Mouse (Mus musculus) mature B cell (primary cell): ENCODE results near the gene Insc.

Experiments
- in situ Hi-C: fragments of 300-500 bp; cut with MboI; formaldehyde crosslinking; loops from 2 replicates; pipeline ENCODE4 v1.14.3; 2019

Gene Insc

DNA sequence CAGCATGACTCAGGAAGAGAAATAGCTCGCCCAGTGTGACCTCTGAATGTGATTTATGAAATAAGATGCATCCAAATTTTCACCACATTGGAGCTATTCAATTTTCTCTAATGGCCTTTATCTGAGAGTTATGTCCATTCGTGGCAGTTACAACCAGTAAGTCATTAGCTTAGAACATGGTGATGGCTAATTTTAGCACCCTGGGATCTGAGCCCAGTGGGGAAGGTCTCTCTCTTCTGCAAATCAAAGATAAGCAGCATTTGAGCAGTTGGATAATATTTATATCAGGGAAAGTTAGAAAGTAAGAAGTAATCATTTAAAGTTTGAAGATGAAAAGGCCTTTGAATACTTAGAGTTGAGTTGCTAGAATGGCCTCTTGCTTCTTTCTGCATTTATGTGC is 19.2 kb downstream of the Insc start:
- in situ Hi-C loops: no loop called here

DNA sequence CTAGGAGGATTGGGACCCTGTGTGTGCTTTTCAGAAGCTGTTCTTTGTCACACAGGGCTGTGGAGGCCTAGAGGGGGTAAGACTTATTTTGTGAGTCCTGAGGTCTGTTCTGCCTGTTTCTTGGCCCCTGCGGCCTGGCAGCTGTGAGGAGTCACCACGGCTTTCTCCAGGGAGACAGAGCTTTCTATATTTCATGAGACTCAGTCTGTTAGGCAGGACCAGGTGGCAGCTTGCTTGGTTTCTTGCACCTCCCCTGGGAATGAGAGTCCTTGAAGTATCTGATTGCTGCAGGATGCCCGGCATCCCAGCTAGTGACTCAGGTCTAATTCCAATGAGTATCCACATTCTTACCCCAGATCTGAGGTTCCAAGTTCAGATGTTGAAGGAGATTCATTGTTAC is 21.8 kb downstream of the Insc start:
- in situ Hi-C loops: no loop called here

DNA sequence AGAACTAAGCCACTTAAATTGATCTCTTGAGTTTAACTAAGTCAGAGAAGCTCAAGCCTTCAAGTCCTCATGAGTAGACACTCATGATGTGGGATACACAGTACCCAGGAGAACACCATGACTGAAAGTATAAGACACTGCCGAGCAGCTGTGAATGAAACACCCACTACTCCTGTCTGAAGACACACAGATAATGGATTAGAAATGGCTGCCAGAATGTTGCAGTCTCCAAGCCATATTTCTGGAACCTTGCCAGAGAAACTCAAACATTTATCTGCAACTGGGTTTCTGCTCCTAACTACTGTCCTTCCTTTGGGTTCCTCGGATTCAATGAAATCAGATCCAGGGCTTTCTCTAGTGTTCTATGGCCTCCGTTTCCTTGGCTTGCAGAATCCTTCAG is 23.0 kb downstream of the Insc start:
- in situ Hi-C loops: no loop called here

DNA sequence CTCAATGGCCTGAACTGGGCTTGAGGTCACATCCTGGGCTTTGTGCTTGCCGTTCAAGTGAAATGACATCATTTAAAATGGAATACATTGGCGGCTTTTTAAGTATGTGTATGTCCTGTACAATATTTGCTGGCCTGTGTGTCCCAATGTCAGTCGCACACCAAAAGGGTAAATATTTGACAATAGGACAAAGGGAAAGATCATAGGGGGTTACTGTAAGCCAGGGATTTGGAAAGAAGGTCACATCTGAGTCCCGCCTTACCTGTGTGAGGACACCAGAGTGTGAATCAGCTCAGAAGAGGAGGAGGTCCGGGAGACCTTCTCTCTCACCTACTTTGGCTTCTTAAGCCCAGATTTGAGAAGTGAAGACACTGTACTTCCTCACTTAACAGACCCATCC is 25.0 kb downstream of the Insc start:
- in situ Hi-C loops: no loop called here

DNA sequence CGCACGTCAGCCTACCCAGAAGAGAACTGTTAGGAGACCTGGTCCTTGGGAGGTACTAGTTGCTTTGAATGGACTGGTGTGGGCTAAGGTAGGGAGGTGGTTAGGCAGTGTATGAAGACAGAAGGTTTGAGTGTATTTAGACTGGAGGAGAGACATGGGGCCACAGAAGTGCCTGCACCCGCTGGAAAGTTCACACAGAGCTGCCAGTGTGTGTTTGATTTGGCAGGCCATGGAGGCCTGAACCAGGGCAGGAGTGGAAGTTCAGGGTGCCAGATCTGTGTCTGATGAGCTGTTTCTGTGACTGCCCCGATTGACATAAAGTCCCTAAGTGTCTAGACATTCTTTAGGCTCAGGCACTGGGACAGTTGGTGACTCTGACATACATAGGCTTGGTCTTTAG is 25.5 kb downstream of the Insc start:
- in situ Hi-C loops: no loop called here

DNA sequence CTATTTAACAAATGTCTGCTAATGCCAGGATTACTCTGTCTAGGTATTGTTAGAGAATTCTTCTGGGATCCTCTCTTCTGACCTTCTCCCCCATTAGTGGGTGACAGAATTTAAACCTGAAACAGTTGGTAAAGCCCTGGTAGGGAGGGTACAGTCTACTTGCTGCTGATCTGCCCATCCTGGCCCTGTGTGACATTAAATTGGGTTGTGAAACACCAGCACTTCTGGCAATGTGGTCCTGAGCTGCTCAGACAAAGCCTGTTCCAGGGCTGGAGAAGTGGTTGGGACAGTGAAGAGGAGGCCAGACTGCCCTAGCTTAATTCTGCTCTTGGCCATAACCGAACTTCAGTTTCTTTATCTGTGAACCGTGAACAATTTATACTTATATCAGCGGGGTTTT is 27.1 kb downstream of the Insc start:
- in situ Hi-C loops: no loop called here

DNA sequence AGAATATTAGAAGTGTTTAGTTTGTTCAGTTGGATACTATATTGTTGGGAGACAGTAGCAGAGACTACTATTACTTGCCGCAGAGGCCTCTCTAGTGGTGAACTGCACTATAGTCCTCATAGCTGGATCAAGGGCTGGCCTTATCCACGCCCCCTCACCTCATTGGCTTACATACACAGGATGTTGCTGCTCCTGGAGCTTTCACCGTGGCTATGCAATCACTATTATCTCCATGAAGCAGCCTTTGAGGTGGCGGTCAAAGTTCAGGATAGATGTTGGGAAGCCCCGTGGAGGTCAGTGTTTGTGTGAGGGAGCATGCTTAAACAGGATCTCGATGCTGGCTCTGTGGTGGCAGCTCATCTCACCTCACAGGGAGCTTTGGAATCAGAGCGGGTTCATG is 28.3 kb downstream of the Insc start:
- in situ Hi-C loops: no loop called here

DNA sequence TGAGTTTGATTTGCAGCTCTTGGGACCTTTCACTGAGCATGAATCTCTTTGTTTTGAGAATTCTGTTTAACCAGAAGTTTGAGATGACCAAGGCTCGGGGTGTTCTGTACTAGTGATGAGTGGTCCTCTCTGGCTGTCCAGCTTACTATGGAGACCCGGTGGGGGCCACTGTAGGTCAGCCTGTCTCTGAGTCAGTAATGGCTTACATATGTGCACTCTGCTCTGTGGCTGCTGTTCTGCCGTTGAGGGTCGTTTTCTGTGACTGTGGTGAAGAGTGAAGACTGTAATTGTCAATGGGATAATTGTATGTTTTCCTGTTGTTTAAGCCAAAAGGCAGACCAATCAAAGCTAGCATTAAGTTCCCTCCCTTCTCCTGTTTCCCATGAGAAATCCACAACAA is 30.3 kb downstream of the Insc start:
- in situ Hi-C loops: no loop called here

DNA sequence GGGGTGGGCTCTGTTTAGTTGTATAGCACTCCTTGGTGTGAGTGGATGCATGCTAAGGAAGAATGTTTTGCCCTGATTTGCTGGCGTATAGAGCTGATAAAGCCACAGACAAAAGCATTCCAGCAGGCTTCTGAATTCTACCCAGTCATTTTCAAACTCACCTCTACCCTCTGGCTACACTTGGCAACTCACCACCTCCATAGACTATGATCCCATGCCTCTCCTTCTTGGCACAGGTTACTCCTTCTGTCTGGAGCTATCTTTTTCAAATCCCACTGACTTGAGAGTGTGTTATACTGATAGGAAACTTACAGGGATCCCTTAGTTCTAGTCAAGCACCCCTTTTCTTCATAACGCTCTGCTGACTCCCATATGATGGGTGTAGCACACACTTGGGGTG is 32.4 kb downstream of the Insc start:
- in situ Hi-C loops: no loop called here

DNA sequence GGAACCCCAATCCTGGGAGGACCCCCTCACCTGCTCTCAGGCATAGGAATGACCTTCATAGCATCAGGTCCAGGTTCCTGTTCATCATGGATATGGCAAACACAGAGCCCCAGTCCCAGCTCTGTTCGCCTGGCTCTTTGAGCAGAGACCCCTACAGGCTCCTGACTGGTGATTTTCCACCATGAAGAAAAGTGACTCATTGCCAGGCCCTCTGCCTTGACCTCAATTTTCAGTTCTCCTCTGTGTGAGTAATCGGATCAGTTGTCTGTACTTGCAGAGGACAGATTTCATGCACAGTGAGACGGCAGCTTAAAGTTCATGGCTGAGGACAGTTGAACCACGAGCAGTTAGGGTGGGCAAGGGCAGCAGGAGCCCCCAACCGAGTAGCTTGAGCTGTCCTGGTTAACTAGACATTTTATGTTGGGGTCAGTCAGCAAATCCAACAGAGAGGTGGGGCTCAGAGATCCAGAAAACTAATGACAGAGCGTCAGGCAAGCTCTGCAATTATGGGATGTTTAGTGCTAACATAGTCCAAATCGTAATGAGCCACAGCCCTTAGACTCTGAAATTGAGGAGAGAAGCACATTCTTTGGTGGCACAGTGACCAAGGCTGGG is 34.8 kb downstream of the Insc start:
- in situ Hi-C loops: no loop called here

DNA sequence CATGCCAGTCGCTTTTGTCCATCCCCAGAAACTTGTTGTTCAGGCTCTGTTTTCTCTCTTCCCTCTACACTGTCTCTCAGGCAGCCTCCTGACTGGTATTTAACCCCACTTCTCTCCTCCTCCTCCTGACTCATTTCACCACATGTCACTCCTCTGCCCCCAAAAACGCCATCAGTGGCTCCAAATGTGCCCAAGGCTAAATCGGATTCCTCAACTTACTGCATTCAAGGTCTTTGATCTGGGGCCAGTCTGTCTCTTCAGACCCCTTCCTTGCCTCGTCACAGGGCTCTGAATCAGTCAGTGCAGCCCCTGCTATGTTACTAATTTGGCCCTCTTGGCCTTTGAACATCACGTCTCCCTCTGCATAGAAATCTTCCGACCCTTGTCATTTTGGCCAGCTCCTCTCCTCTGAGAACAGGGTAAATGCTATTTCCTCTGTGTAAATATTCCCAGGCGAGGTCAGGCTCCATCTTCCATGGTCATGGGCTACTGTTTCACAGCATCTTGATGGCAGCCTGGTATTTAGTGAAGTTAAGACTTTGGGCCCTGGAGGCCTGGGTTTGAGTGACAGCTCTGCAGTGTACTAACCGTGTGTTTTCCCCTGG is 35.7 kb downstream of the Insc start:
- in situ Hi-C loops: no loop called here

DNA sequence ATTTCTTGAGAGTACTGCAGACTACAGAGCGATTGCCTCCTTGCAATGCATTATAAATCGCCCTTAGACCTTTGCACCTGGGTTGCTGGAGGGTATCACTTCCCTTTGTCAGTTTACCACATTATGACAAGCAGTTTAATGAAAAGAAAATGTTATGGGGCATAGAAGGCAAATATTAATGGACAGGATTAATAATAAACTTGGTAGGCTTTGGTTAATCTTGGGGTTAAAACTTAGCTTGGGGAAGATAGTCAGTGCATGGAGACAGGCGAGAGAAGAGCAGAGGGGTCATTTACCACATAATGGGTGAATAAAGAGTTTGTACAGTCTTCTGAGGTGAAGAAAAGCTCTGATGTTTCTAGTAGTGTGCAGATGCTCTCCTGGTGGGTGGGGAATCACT is 39.8 kb downstream of the Insc start:
- in situ Hi-C loops: no loop called here

DNA sequence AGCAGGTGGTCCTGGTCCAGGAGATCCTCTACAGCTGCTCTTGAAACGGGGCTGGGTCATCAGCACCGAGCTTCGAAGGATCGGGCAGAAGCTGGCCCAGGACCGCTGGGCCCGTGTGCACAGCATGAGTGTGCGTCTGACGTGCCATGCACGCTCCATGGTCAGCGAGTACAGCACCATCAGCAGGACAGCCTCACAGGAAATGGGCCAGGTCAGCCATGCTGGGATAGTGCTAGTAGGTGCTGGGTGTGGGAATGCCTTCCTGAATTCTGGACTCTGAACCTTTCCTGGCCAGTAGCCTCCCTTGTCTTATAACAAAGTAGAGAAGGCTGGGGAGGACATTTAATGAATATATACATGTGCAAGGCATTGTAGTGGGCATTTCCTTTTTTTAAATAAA is 47.6 kb downstream of the Insc start:
- in situ Hi-C loops: no loop called here

DNA sequence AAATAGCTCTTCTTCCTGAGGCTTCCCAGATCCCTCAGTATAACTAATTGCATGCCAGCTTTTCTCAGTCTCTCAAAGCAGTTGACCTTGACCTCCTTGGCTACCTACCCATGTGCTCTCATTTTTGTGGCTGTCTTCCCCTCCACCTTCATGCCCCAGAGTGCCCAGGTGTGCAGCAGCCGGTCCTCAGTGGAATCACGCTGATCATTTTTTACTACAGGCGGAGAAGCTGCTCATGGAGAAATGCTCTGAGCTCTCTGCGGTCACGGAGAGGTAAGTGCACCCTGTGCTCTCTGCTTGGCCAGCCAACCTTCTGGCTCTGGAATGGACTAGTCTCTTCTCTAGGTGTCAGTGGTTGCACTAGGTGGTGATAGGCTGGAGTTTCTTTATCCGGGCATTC is 48.5 kb downstream of the Insc start:
- in situ Hi-C loops: no loop called here

DNA sequence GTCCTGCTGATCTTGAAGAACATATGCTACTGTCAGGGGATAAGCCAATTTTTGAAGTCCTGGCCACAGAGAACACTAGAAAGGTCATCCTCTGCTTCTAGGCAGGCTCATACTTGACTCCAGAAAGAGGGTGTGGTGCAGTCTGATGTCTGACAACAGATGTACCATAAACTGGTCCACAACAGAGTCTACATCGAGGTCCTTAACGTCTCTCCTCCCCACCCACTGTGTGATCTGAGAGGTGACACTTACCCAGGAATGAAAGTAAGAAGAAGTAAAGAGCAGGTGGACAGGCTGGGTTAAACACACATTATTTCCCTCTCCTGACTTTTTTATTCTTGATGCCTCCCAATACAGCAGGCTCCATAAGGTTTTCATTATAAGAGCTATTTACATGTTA is 50.9 kb downstream of the Insc start:
- in situ Hi-C loops: no loop called here

DNA sequence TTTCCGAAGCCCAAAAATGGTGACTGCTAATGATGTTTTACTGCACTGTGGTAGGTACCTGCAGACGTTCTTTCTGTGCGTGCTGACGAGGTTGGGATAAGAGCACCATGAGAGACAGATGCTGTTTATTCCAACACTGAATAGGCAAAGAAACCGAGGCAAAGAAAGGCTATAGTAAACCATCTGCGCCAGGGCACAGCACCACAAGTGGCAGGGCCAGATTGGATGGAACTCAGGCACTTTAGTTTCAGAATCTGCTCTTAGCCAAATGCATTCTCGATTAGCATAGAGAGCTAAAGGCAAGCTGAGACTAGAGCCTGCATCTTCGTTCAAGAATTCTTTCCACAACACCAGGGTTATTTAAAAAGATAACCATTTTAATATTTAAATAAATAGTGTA is 59.1 kb downstream of the Insc start:
- in situ Hi-C loops: no loop called here

DNA sequence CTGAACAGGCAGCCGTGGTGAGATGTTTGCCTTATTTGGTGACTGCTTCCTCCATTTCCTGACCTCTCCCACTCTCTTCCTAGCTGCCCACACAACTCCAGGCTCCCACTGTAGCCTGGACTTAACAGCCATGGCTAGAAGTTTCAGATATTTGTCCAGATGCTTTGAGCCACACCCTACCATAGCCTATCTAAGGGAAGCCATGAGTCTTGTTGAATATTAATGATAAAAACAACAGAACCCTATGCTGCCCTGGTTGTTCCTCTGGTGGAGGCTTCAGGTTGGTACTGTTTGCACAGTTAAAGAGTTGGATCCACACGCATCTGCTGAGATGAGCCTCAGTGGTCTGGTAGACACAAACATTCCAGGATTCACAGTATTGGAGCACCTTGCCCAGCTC is 61.8 kb downstream of the Insc start:
- in situ Hi-C loops: no loop called here

DNA sequence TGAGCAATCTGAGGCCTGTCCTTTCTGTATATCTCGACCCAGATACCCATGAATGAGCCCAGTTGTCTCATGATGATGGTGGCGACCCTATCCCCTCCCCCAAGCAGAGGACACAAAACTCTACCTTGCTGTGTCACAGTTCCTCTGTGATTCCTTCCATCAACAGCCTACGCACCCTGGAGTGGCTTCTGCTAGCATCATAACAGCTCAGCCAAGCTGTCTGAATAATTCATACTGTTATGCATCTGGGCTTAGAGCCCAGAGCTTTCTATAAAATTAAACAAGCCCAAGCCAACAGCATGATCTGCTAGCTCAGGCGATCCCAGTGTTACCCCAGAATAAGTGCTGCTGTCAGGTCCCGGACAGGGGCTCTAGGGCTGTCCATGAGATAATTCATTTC is 63.8 kb downstream of the Insc start:
- in situ Hi-C loops: no loop called here

DNA sequence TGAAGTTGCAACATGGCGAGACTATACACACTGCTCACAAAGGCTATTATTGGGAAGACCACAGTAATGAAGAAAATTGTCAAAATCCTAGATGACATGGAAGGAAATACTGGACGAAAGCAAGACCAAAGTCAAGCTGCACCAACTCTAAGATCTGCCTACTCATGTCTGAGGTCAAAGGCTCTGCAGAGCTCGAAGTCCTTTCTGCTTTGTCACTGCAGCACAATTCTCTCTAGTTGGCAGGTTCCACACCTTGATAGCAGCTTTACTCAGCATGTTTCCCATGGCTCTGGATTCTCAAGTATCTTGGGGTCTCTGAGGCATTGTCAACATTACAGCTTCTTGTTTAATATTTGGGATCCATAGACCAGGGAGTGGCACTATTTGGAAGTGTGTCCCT is 64.8 kb downstream of the Insc start:
- in situ Hi-C loops: no loop called here

DNA sequence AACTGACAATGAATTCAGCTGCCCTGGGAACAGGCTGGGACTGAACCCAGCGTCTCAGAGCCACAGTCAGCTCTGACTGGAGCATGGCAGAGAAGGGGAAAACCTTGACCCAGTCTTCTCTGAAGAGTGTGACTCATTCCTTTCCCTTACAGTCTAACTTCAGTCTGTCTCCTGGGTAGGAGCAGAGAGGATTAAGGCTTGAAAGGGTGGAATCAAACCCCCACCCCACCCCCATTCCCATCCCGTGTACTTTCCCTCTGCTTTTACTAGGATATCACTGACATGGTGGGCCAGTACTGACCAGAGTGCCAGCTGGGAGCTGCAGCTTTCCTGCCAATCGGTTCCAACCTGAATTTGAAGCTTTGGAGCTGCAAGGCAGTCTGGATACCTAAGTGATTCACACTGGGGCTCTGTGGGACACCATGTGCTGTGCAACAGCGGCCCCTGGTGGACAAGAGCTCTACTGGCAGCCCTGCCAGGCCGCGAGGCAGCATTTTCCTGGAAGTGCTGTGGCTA is 73.9 kb downstream of the Insc start:
- in situ Hi-C loops: no loop called here

DNA sequence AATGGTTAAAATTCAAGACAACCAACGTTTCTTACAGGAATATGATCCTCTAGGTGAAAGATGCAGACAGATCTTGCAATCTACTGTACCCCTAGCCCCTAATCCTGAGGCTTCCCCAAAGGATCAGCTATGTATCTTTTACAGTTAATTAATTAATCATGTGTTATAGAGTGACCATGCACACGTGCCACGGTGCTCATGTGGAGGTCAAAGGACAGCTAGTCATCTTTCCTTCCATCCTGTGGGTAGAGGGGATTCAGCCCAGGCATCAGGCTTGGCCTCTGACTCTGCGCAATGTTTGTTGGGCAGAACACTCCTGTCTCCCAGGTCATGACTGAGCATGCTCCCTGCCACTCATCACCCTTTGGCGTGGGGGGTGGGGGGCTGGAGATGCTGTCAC is 74.4 kb downstream of the Insc start:
- in situ Hi-C loops: no loop called here

DNA sequence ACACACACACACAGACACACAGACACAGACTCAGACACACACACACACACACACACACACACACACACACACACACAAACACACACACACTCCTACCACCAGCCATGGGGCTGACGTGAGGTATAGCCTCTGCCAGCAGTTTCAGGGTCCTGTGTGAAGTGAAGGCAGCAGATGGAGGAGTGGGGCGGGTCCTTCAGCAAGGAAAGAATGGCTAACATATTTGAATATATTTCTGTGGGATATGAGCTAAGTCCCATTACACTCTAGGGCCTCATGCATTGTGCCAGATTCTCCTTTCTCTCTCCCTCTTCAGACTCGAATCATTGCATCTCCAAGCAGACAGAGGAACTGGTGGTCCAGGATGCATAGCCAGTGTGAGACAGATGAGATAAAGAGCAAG is 74.9 kb downstream of the Insc start:
- in situ Hi-C loops: no loop called here

DNA sequence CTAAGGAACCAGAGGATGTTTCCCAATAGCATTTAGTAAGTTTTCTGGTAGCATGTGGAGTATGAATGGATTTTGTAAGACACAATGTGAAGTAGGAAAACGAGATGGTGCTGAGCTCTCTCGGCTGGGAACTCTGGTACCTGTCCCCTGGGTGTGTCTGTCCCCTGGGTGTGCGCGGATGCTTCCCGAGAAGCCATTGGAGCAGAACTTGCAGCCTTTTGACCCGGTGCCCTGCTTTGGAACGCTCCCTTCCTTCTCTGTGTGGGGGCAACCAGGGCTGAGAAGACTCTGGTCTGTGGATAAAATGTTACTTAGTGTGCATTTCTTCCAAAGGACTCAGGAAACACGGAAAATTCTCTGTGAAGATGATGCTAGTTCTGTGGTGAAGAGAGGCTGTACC is 75.3 kb downstream of the Insc start:
- in situ Hi-C loops: no loop called here

DNA sequence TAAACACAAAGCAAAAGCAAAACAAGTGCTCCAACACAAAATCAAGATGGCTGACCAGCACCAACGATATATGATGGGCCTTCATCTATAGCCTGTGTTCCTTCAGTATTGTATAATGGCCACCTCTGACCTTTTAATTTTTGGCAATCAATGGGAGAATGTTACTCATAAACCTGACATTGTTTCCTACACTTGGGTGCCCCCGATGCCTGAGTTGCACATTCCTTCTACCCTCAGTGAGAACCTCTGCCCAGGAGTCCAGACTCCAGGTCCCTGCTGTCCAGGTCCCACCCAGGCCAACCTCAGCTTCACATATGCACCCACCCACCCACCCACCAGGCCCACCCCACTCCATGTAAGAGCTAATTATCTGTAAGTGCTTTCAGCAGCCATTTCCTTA is 79.2 kb downstream of the Insc start:
- in situ Hi-C loops: no loop called here
